Mouse (Mus musculus) T-helper 1 cell (primary cell): ENCODE results near the gene Cux2.

Experiments
- in situ Hi-C: fragments of 300-600 bp; cut with MboI, MseI; formaldehyde crosslinking; loops from one replicate; pipeline ENCODE4 v1.15.1; 2025; ENCODE audit warnings: high pct_unique_total_duplicates

Gene Cux2

DNA sequence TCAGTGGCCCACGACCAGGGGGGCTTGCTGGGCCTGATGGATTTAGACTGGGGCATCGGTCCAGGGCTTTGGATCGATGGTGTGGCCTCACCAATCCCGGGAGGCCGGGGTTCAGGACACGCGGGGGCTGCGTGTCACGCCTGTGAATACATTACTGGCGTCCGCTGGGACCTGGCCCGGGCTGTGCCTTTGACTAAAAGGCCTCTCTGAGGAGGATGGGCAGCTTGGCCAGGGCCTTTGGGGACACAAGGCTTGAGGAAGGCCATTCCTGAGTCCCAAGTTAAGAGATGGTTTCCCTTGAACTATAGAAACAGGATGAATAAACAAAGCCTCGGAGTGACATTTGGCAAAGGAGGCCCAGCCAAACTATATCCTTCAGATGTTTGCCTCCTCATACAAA is 32.6 kb downstream of the Cux2 start:
- in situ Hi-C loops: no loop called here

GRCm38 (mm10) chr5:122016744-122017143 is 33.2 kb downstream of the Cux2 start:
- in situ Hi-C loops: no loop called here

- in situ Hi-C loops: no loop called here
Measured at GRCm38 (mm10) chr5:122015149-122015548, 34.8 kb downstream of the Cux2 start.

DNA sequence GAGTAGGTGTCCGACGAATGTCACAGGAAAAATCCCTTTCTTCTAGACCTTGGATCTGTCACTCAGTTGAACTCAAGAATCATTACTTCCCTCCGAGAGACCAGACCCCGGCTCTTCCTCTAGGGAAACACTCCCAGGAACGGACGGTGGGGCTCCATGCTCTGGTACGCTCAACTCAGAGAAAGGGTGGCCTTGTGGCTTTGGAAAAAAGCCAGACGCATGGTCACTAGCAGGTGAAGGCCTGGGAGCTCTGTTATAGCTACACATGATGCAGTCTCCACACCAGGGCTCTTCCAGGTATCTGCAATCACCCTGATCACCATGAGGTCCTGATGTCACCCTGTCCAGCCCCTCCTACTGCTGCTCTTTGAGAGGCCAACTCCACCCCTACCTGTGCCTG is 35.2 kb downstream of the Cux2 start:
- in situ Hi-C loops: no loop called here

GRCm38 (mm10) chr5:122011289-122011688 is 38.6 kb downstream of the Cux2 start:
- in situ Hi-C loops: no loop called here

DNA sequence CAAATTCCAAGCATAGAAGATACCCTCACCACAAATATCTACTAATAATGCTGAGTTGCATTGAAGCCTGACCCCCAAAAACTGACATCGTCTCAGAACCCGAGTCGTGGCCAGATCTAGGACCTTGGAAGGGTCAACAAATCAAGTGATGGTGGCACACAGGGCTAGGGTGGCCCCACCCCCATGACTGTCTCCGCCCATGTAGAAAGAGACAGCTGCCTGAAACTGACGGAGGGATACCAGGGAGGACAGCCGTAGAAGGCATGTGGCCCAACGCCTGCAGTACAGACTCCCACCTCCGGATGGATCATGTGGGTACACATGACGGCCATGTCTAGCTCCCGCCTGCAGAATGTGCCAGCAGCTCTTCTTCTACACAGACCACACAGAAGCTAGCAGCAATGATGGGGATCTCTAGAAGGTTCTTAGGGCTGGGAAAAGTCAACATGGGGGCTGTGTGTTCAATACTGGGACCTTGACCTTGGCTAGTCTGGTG is 41.9 kb downstream of the Cux2 start:
- in situ Hi-C loops: no loop called here

- in situ Hi-C loops: no loop called here
Measured at GRCm38 (mm10) chr5:122003460-122003859, 46.4 kb downstream of the Cux2 start.

DNA sequence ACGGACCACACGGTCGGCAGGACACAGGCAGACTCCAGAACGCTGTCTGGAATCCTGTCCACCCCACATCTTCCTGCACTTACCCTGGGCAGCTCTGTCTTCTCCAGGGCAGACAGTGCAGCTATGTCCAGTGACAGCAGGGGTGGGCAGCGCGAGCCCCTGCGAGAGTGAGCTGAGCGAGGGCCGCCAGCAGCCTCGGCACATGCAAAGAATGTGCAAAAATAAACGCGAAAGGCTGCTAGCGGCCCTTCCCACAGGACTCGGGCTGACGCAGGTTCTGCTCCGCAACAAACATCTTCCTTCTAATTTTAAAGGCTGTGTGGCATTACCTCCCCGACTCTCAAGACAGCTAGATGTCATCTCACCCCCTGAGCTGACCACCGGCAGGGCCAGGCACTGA is 47.8 kb downstream of the Cux2 start:
- in situ Hi-C loops: no loop called here

DNA sequence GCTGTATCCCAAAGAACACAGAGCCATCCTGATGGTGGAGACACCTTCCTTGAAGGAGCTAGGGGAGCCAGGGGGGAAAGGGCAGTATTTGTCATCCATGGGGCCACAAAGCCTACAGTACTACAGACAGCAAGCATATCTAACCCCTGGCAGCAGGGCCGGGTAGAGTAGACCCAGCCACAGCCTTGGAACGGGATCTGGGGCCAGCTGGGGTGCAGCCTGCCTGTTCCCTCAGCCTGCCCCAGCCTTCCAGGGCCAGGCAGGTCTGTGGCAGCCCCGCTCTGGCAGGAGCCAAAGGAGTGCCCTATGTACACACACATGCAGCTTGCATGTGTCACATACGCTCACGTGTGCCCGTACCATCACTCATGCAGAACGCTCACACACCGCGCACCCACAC is 48.6 kb downstream of the Cux2 start:
- in situ Hi-C loops: no loop called here

DNA sequence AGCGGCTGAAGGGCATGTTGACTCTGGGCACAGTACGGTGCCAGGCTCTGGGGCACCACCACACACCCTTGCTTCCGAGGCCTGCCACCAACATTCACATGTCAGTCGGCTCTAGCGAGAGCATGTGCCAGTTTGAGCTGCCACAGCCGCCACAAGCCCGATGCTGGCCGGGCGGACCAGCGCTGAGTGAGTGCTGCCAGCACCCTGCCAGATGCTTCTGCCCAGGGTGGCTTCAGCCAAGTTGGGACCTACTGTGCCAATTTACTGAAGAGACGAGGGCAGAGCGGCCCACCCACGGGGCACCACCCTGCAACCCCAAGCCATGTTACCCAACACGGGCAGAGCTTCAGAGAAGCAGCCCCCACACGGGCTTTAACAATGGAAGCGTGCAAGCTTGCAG is 49.5 kb downstream of the Cux2 start:
- in situ Hi-C loops: no loop called here

GRCm38 (mm10) chr5:121998981-121999795 is 50.7 kb downstream of the Cux2 start:
- in situ Hi-C loops: no loop called here

DNA sequence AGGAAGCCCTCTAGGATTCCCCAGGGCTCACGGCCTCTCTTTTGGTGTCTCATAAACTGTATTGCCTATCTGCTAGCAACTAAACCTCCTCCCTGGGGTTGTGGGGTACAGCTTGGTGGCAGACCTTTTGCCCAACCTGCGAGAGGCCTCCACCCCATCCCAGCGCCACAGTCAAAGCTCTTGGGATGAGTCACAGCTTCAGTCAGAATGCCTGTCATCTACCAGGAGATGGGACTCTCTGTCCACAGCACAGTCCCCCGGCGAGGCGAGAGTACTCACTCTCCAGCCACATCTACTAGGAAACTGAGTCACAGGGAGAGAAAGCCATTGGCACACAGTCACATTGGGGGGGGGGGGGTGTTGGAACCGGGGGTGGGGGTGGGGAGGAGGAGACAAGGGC is 51.6 kb downstream of the Cux2 start:
- in situ Hi-C loops: no loop called here

GRCm38 (mm10) chr5:121996701-121997100 is 53.2 kb downstream of the Cux2 start:
- in situ Hi-C loops: no loop called here

DNA sequence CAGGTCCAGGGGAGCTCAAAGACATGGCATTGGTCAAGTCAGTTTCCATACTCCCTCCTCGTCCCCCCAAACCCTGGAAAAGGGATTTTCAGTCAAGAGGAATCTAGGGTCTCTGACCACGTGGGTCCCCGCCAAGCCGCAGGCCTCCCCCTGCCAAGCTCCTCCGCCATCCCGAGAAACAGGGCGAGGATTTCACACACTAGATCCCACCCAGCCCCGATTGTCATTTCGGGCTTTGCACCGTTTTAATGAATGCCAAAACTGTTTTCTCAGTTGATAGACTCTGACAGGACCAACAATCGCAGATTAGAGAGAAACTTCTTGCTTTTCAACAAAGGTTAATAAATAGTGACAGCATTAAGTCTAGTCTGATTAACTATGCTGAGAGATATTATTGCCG is 55.1 kb downstream of the Cux2 start:
- in situ Hi-C loops: no loop called here

DNA sequence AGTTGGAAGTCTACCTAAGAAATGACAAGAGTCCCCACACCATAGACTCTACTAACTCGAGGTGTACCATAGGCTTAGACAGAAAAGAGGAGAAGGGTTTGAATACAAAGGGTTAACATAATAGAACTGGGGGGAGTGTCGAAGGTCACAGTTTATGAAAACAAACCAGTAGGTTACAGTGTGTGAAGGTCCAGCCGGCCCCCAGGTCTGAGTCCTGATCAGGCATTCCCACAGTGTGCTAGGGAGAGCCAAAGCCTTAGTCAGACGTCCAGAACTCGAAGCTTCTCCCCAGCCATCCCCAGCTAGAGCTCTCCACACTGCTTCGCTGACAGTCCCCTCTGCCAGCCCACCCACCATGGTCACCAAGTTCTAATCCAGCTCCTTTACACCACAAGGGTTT is 58.0 kb downstream of the Cux2 start:
- in situ Hi-C loops: no loop called here

- in situ Hi-C loops: no loop called here
Measured at GRCm38 (mm10) chr5:121985855-121986254, 64.0 kb downstream of the Cux2 start.

GRCm38 (mm10) chr5:121981650-121982131 is 68.2 kb downstream of the Cux2 start:
- in situ Hi-C loops: no loop called here

DNA sequence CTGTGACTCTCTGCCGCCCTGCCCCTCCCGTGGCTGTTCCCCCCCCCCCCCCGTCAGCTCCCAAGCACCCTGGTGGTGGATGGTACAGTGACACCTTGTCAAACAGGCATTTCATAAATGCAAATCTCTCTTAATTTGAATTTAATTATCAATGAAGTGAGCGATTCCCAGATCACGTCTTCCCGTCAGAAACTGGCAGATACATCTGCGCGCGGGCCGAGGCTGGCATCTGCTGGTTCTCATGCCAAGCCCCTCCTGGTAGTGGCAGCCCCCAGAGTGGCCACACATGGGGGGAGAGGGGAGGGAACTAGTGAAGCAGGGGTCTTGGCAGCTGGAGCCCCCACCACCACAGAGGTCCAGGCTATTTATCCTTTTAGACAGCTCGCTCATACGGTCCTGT is 73.6 kb downstream of the Cux2 start:
- in situ Hi-C loops: no loop called here

- in situ Hi-C loops: no loop called here
Measured at GRCm38 (mm10) chr5:121973541-121973940, 76.4 kb downstream of the Cux2 start.

DNA sequence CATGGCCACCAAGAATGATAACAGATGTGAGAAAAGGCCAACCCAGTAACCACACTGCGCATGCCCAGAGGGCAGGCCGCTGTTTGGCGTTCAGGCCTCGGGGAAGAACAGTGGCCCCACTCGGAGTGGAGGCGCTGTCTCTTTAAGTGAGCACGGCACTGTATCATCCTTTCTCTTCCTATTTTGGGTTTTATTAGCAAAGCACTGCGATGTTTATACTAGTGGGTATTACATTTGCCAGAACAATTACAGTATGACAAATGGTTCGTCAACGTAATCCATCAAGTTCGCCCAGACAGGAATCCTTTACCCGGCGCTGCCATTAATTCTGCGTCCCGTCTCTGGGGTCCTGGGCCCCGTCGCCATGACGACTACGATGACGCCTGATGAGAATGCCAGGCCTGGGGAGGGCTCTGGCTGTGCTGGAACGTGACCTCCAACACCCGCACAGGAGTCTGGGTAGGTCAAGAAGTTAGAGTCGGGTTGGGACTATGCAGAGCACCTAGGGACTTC is 77.2 kb downstream of the Cux2 start:
- in situ Hi-C loops: no loop called here

DNA sequence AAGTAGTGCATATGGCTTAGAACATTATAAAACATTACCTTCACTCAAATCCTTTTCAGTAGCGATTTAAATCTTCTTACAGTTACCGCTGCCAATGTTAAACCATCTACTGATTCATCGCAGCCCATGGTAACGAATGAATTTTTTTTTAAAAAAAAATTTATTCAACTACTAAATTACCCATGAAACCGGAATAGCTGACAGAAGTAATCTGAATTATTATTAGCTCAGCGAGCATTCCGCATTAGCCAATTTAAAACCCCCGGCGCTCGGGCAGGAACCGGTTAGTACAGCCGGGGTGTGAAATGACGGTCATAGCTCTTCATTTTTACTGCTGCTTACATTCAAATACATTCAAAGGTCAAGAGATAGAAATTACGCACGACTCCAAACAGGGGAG is 80.9 kb downstream of the Cux2 start:
- in situ Hi-C loops: no loop called here

GRCm38 (mm10) chr5:121968416-121968815 is 81.5 kb downstream of the Cux2 start:
- in situ Hi-C loops: no loop called here

DNA sequence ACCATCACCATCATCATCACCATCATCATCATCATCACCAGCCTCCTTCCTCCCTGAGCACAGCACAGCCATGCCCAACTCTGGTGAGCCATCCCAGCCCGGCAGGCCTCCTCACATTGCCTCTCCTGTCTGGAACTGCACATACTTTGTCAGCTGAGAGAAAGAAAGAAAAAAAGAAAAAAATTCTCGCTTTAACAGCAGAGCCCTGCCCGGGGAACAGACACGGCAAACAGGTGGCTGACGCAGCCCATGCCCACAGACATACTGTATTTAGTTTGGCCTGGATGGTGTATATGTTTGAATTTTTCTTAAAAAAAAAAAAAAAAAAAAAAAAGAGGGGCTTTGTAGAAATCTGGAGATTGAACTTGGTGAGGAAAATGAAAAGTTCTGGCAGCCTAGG is 82.4 kb downstream of the Cux2 start:
- in situ Hi-C loops: no loop called here
